Mouse (Mus musculus) thymus, adult 2 months (tissue): ENCODE measurements around the gene Ppp1r14d.

Experiments
- CTCF ChIP-seq: fragments of 200-500 bp; IDR thresholded peaks from 2 replicates; pipeline ENCODE4 v1.5.1; 2012; ENCODE audit warnings: mild to moderate bottlenecking, control low read depth, low read length, moderate library complexity, borderline replicate concordance; ENCODE audit not compliant: control insufficient read depth, poor library complexity, insufficient read depth; ENCODE audit errors: extremely low read depth
- POLR2A ChIP-seq: fragments of 200-500 bp; IDR thresholded peaks from 2 replicates; pipeline ENCODE4 v1.6.1; 2012; ENCODE audit warnings: mild to moderate bottlenecking, low read length, control low read depth, moderate library complexity; ENCODE audit not compliant: control insufficient read depth, poor library complexity, insufficient read depth; ENCODE audit errors: extremely low read depth

- no peak for TF ChIP-seq CTCF
- no peak for TF ChIP-seq POLR2A
Observed at GRCm38 (mm10) chr2:119194140-119194539, 35.6 kb downstream of the Ppp1r14d start.
